Mouse (Mus musculus) embryonic facial prominence, embryonic 10.5 days (tissue): ENCODE measurements at regions not wholly inside any gene's neighbourhood (a gene's known extent, or its start where the extent isn't known, plus 50 kb on each side); places are given as distances from the start of the nearest gene placed in this dataset.
A peak's percentile ranks its signal among the peaks of the same experiment; 100 is the strongest.

Source experiments
- DNase-seq: peaks from one replicate; pipeline ENCODE4 v3.0.0-alpha.2; 2017; ENCODE audit warnings: low spot score
- H3K27ac ChIP-seq: fragments of 300-500 bp; sonication (generic); replicated peaks from 2 replicates; pipeline ENCODE4 v1.5.1; 2016; ENCODE audit warnings: mild to moderate bottlenecking
- H3K27me3 ChIP-seq: fragments of 300-500 bp; sonication (generic); replicated peaks from 2 replicates; pipeline ENCODE4 v1.6.1; 2016; ENCODE audit warnings: low read depth, mild to moderate bottlenecking; ENCODE audit not compliant: poor library complexity, severe bottlenecking
- H3K36me3 ChIP-seq: fragments of 300-500 bp; sonication (generic); replicated peaks from 2 replicates; pipeline ENCODE4 v1.6.1; 2016; ENCODE audit warnings: mild to moderate bottlenecking, moderate library complexity
- H3K4me1 ChIP-seq: fragments of 300-500 bp; sonication (generic); 2 replicates; pipeline ENCODE4 v1.6.1; 2016
- H3K4me3 ChIP-seq: fragments of 300-500 bp; sonication (generic); 2 replicates; pipeline ENCODE4 v1.5.1; 2016; ENCODE audit warnings: mild to moderate bottlenecking, moderate library complexity
- H3K9me3 ChIP-seq: fragments of 300-500 bp; sonication (generic); 2 replicates; pipeline ENCODE4 v1.6.1; 2016; ENCODE audit warnings: mild to moderate bottlenecking
- WGBS: fragments of 180-500 bp; shearing (Covaris S2); methylation state at CpG from one replicate; pipeline ENCODE4 v1.1.7; 2016; 5-methylcytosine and 5-hydroxymethylcytosine counted together

DNA sequence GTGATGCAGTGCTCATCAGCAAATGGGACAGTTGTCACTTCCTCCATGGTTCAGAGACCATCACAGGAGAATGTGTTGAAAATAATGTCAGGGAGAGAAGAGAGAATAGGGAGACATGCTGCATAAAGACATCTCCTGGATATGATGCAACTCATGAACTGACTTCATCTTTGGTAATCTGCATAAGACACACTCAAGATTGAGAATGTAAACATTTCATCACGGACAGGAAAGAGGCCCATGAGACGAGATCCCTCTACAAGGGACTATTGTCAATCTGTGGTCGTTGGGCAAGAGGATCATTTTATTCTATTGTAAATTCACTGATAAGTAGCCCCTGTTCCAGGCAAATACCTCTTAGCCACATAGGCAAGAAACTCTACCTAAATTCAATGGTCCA, 273.6 kb downstream of the Gm11361 start:
- DNase-seq: no peak
- Histone ChIP-seq H3K27ac (no peak overlapping the region), H3K36me3 (peaks cover 9% of the 10 kb centered on the region), H3K4me3 (no peak overlapping the region), H3K4me1 (peaks cover 17% of the 10 kb centered on the region), H3K9me3 (peaks cover 9% of the 10 kb centered on the region; the same call in 1 of the 2 replicates), H3K27me3 (no peaks in the 10 kb centered on the region)
- WGBS: 85% methylated on average over 3 of the region's 3 CpGs

DNA sequence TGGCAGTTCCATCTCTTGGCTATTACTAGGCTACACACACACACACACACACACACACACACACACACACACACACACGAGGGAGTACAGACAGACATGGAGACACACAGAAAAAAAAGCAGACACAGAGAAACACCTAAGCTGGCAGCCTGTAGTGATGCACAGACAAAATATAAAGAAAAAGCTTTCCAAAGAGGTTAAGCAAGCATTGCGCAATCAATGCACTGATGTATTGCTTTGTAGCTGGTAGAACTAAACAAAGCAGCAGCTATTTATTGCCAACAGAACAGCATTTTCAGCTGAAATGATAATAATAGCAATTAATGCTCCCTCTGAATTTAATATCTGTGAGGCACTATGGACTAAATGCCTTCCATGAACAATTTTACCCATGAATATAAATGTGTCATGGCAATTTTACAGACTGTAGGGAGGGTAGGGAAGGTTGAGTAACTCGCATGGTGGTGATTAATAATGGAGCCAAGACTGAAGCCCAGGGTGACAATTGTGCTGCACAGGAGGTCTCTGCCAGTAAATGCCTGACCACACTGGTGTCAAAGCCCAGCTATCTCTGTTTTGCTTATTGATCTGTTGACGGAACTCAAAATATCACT, 271.7 kb downstream of the Gm11361 start:
- no peaks in the 10 kb centered on the region for H3K27me3 ChIP-seq
- H3K36me3 ChIP-seq: peaks cover 9% of the 10 kb centered on the region
- H3K4me1 ChIP-seq: peaks cover 10% of the 10 kb centered on the region
- no peak overlapping the region for H3K27ac ChIP-seq
- 89% methylated on average over 4 of the region's 4 CpGs for WGBS
- DNase-seq: no peak
- peaks cover 9% of the 10 kb centered on the region; the same call in 1 of the 2 replicates for H3K9me3 ChIP-seq
- no peak overlapping the region for H3K4me3 ChIP-seq

DNA sequence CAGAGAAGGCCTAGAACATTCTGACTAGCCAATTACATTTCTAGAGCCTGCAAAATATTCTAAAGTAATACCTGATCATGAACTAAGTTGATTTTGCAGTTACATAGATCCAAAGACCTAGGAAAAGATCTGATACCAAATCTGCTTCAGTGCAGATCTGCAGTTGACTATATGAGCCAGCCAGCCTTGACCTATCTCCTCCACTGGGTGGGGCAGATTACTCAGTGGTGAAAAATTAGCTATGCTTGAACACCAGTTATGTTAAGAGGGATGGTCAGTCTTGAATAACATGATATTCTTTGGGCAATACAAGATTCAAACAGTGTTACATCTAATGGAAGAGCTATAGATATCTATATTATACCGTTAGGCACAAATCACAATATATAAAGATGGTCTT, 269.0 kb downstream of the Gm11361 start:
- WGBS: 98% methylated on average over 1 of the region's 1 CpGs
- DNase-seq: no peak
- peaks cover 9% of the 10 kb centered on the region for H3K36me3 ChIP-seq
- peaks cover 9% of the 10 kb centered on the region; the same call in 1 of the 2 replicates for H3K9me3 ChIP-seq
- H3K4me1 ChIP-seq: peaks cover 7% of the 10 kb centered on the region; the same call in 1 of the 2 replicates
- no peak overlapping the region for H3K27ac ChIP-seq
- H3K27me3 ChIP-seq: no peaks in the 10 kb centered on the region
- H3K4me3 ChIP-seq: no peak overlapping the region

DNA sequence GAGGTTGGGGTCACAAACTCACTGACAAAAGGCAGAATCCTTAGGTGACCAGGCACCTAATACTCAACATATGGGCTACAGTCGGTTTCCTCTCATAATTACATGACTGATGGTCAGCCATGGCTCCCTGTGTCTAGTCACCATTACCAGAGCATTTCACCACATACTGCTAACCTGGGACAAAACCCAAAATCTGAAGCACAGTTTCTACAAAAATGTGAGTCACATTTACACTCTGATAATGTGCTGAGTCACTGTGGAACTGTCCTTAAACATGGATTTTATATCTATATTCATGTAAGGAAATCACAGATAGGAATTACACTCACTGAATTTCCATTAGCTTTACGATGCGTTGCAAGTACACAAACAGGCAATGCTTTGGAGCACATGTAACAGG, 267.1 kb downstream of the Gm11361 start:
- Histone ChIP-seq H3K4me3 (no peak overlapping the region), H3K36me3 (no peaks in the 10 kb centered on the region; the same call in 1 of the 2 replicates), H3K9me3 (no peaks in the 10 kb centered on the region), H3K27ac (no peak overlapping the region), H3K4me1 (0 out of 2 replicates have a peak, but pooled peaks cover 12% of the 10 kb centered on the region), H3K27me3 (no peaks in the 10 kb centered on the region)
- 92% methylated on average over 3 of the region's 3 CpGs for WGBS
- DNase-seq: no peak

DNA sequence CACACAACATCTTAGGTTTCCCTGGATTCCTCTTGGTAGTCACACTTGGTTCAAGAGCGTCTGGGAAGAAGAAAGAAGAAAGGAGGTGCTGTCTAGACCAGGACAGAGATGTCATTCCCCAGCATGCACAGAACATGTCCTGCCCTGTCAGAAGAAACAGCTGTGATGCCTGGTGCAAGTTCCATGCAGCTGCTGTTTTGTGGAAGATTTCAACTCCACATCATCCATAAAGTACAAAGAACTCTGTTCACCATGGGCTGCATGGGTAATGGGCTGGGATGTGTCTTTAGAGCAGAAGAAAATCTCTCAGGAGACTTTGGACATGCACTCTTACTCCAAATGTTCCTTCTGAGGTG, 262.8 kb downstream of the Gm11361 start:
- H3K4me3 ChIP-seq: no peak overlapping the region
- no peaks in the 10 kb centered on the region for H3K9me3 ChIP-seq
- no peaks in the 10 kb centered on the region; the same call in 1 of the 2 replicates for H3K36me3 ChIP-seq
- DNase-seq: no peak
- no peaks in the 10 kb centered on the region for H3K27me3 ChIP-seq
- peaks cover 23% of the 10 kb centered on the region for H3K4me1 ChIP-seq
- WGBS: 79% methylated on average over 1 of the region's 1 CpGs
- 0 out of 2 replicates have a peak overlapping the region, but pooled peaks have one; percentile 35 for H3K27ac ChIP-seq

DNA sequence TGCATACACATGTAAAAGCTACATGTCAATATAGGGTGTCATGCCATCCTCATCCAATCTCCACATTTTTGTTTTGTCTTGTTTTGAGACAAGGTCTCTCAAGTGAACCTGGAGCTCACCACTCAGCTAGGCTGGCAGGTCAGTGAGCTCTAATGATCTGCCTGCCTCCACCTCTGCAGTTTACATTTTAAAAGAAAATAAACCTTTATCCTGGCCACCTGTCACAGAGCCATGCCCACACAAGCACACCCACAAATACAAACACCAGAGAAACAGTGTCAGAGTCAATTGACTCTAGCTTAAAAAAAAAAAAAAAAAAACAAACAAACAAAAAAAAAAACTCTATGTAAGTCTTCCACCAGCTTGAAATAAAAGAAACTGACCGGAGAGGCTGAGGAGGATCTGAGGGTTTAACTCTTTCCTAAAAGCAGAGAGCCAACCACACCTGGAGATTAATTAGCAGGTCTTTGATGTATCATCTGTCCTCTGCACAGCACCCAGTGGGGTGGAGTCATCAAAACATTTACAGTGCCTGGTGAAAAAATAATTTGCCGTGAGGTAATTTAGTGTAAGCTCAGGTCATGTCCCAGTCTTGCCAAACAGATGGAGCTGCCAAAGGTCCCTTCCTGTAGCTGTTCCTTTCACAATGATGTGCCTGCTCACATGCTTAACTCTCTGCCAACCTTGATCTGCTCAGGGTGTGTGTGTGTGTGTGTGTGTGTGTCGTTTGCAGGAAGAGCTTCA, 262.2 kb downstream of the Gm11361 start:
- Histone ChIP-seq H3K4me1 (peaks cover 23% of the 10 kb centered on the region), H3K36me3 (no peaks in the 10 kb centered on the region; the same call in 1 of the 2 replicates), H3K27me3 (no peaks in the 10 kb centered on the region), H3K4me3 (no peak overlapping the region), H3K9me3 (no peaks in the 10 kb centered on the region), H3K27ac (0 out of 2 replicates have a peak overlapping the region, but pooled peaks have one; percentile 35)
- DNase-seq: no peak
- 73% methylated on average over 3 of the region's 3 CpGs for WGBS

DNA sequence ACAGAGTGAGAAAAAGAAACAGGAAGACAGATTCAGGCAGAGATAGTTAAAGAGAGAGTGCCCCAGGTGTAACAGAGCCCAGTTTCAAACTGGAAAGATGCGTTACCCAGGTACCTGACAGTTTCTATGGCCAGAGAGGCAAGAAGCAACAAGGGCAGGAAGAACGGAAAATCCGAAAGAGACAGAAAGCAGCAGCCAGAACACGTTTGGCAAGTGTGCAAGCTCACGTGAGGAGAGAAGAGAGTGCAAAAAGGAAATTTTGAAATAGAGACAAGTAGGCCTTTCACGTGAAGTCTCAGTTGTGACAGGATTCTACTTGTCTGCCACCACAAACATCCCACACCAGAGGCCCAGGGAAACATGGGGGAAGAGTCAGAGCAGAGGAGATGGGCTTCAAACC, 259.8 kb downstream of the Gm11361 start:
- H3K4me3 ChIP-seq: no peak overlapping the region
- no peaks in the 10 kb centered on the region for H3K36me3 ChIP-seq
- peaks cover 18% of the 10 kb centered on the region for H3K4me1 ChIP-seq
- no peaks in the 10 kb centered on the region for H3K9me3 ChIP-seq
- DNase-seq: no peak
- 78% methylated on average over 6 of the region's 6 CpGs for WGBS
- no peaks in the 10 kb centered on the region for H3K27me3 ChIP-seq
- peak overlapping the region; percentile 54 for H3K27ac ChIP-seq

DNA sequence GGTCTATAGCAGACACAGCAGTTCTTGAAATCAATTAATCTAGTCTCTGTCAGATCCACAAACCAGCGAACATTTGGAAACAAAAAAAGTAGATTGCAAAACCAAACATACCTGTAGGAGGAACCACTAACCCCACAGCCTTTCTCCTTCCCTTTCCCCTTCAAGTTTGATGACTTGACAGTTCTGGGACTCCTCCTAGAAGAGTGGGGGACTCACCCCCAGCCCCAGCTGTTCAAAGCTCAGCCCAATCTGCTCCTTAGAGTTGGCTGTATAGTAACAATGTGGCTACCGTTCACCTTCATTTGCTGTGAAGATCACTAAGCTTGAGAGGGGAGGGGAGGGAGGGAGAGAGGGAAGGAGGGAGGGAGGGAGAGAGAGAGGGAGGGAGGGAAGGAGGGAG, 259.3 kb downstream of the Gm11361 start:
- no peak for DNase-seq
- no peak overlapping the region for H3K4me3 ChIP-seq
- H3K36me3 ChIP-seq: no peaks in the 10 kb centered on the region
- no peaks in the 10 kb centered on the region for H3K27me3 ChIP-seq
- H3K4me1 ChIP-seq: peaks cover 17% of the 10 kb centered on the region
- H3K27ac ChIP-seq: peak overlapping the region; percentile 54
- no peaks in the 10 kb centered on the region for H3K9me3 ChIP-seq
- WGBS: 70% methylated on average over 2 of the region's 2 CpGs

DNA sequence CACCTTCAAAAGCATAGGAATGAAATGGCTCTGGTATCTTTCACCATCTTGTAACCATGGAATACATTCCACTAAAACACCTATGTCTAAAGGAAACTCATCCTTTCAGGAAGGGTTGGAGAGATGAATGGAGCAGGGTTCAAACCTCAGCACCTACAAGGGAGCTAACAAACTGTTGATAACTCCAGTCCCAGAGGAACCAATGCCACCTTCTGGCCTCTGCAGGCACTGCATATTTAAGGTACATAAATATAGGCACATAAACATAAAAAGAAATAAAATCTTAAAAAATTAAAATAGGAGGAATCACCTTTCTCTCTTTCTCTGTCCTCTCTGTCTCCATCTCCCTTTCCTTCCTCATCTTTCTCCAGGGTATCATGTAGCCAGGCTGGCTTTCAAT, 256.9 kb downstream of the Gm11361 start:
- H3K9me3 ChIP-seq: no peaks in the 10 kb centered on the region
- H3K4me1 ChIP-seq: peaks cover 10% of the 10 kb centered on the region
- no peak overlapping the region for H3K27ac ChIP-seq
- no peaks in the 10 kb centered on the region for H3K36me3 ChIP-seq
- no peaks in the 10 kb centered on the region for H3K27me3 ChIP-seq
- no peak overlapping the region for H3K4me3 ChIP-seq
- DNase-seq: no peak

DNA sequence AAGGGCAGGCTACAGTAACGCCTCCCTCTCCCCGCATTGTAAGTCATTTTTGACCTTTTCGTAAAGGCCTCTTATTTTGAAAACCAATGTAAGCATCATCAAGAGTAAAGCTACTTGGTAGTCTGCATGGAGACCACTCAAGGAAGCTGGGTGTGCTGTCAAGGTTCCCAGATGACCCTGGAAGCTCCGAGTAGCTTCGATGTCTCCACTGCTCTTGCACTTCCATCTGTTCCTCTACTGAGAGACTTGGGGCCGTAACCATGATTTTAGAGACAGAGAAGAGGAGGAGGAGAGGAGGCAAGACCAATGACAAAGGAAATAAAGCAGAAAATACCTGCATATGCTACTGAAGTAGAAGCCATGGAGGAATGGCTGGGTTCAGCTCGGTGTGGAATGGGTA, 256.0 kb downstream of the Gm11361 start:
- no peak overlapping the region for H3K27ac ChIP-seq
- no peaks in the 10 kb centered on the region for H3K27me3 ChIP-seq
- DNase-seq: no peak
- peaks cover 10% of the 10 kb centered on the region for H3K4me1 ChIP-seq
- no peak overlapping the region for H3K4me3 ChIP-seq
- no peaks in the 10 kb centered on the region for H3K9me3 ChIP-seq
- WGBS: 92% methylated on average over 7 of the region's 7 CpGs
- no peaks in the 10 kb centered on the region for H3K36me3 ChIP-seq

DNA sequence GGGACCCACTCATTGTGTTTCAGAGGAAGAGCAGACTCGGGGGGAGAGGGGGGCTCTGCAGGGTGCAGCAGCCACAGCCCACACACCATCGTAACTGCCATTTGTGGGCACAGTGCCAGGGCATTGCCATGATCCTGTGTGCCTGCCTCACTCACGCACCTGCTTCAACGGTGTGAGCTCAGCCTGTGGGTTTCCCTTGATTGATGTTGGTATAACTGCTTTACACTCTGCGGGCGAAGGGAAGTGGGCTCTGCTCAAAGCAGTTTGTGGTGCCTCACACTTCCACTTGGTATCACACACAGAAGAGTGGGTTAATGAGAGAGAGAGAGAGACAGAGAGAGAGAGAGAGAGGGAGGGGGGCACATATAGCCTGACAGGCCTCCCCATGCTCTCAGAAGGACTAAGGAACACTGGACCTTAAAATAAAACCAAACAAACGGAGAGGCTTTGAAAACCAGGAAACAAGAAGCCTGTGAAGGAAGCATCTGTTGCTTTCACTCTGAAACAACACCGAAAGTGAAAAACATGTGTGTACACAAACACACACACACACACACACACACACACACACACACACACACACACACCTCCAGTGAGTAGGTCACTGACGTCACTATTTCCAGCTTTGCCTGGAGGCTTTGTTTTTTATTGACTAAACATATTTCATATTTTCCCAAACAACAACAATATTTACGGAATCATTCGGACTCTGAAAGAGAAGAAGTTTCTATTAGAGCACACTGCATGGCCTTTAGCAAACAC, 255.4 kb downstream of the Gm11361 start:
- no peaks in the 10 kb centered on the region for H3K9me3 ChIP-seq
- WGBS: 89% methylated on average over 11 of the region's 11 CpGs
- no peak overlapping the region; the same call in 1 of the 2 replicates for H3K27ac ChIP-seq
- DNase-seq: no peak
- H3K4me1 ChIP-seq: peaks cover 15% of the 10 kb centered on the region
- H3K4me3 ChIP-seq: no peak overlapping the region
- H3K36me3 ChIP-seq: no peaks in the 10 kb centered on the region
- H3K27me3 ChIP-seq: no peaks in the 10 kb centered on the region

DNA sequence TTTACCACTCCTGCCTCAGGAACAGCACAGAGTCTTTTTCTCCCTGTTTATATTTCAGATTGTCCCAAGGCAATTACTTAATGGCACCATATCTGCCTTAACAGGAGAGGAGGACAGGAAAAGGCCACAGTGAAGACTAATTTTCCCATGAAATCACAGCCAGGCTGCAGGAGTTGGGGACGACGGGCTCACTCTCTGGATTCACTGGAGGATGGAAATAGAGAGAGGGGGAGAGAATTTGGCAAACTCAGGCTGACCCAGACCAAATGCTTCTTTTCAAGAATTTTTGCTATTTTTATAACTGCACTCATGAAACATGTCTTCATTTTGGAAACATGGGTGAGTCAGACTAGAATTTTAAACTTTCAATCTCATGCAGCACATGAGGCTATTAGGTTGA, 250.9 kb downstream of the Gm11361 start:
- no peak for DNase-seq
- 0 out of 2 replicates have a peak, but pooled peaks cover 4% of the 10 kb centered on the region for H3K36me3 ChIP-seq
- H3K27me3 ChIP-seq: no peaks in the 10 kb centered on the region
- no peaks in the 10 kb centered on the region for H3K9me3 ChIP-seq
- H3K27ac ChIP-seq: no peak overlapping the region
- no peak overlapping the region for H3K4me3 ChIP-seq
- H3K4me1 ChIP-seq: peaks cover 9% of the 10 kb centered on the region; the same call in 1 of the 2 replicates
- 49% methylated on average over 2 of the region's 2 CpGs for WGBS
